Comparison of ENCODE assay signal across 10 mouse cellular contexts in the genomic region with DNA sequence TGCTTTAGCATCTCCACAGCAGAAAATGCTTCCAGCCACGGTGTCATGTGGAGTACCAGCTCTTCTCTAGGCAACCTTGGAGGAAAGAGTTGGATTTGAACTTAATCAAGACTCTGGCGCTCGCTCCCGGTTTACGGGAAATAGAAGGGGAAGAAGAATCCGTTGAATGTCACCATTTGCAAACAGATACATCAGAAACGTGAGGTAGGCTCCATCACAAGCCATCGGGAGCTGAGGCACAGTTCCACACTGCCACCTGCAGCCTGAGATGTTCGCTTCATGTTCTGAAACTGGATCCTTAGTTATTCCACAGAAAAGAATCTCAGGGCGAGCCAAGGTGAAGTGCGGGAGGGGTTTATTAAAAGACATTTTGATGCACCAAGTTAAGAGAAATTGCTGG.
A peak's percentile ranks its signal among the peaks of the same experiment; 100 is the strongest.
DNase-seq lines count a peak whose midpoint lies in the region; ATAC-seq and TF ChIP-seq lines count a peak whose summit lies in the region.
"Had no signal": no experiment of that assay in that cellular context is flagged by ENCODE, and none has a peak within 500 bp of the region (broad histone marks: within the 10 kb centered on the region; RNA-seq: fewer than 3 reads in every experiment).

No protein-coding gene starts in this region.

- H3K27ac ChIP-seq in midbrain, postnatal 0 days (ENCODE audit: low read depth, low read length): no peak overlapping the region
- H3K27ac ChIP-seq in midbrain, embryonic 16.5 days (ENCODE audit: low read length): no peak overlapping the region
- H3K27ac ChIP-seq in left cerebral cortex, adult 2 months: no peak overlapping the region
- H3K27ac ChIP-seq: forebrain, embryonic 15.5 days; neural tube, embryonic 12.5 days had no signal

- H3K9me3 ChIP-seq in midbrain, postnatal 0 days (ENCODE audit: low read length): no peaks in the 10 kb centered on the region
- H3K9me3 ChIP-seq in midbrain, embryonic 16.5 days (replicated peaks; ENCODE audit: control insufficient read depth, low read length, poor library complexity, severe bottlenecking): no peaks in the 10 kb centered on the region
- H3K9me3 ChIP-seq: forebrain, embryonic 15.5 days; neural tube, embryonic 12.5 days had no signal

- peak; percentile 80 for TF ChIP-seq CTCF in midbrain, postnatal 0 days (IDR thresholded peaks at IDR 0.05)
- TF ChIP-seq CTCF in left cerebral cortex, adult 2 months (IDR thresholded peaks at IDR 0.05): peak; percentile 69

- H3K4me1 ChIP-seq in midbrain, postnatal 0 days (ENCODE audit: insufficient read depth, low read length): no peaks in the 10 kb centered on the region
- peaks cover 3% of the 10 kb centered on the region; the same call in 1 of the 2 replicates for H3K4me1 ChIP-seq in midbrain, embryonic 16.5 days (ENCODE audit: control insufficient read depth, insufficient read depth, low read length)

- H3K36me3 ChIP-seq in midbrain, postnatal 0 days (ENCODE audit: insufficient read depth, low read length): no peaks in the 10 kb centered on the region
- no peaks in the 10 kb centered on the region for H3K36me3 ChIP-seq in midbrain, embryonic 16.5 days (ENCODE audit: control insufficient read depth, insufficient read depth, low read length)
- H3K36me3 ChIP-seq: forebrain, embryonic 15.5 days; neural tube, embryonic 12.5 days had no signal

- WGBS in midbrain, postnatal 0 days: 54% methylated on average over 11 of the region's 11 CpGs
- 54% methylated on average over 11 of the region's 11 CpGs for WGBS in midbrain, embryonic 16.5 days

- intact Hi-C loops in left cerebral cortex, adult 2 months (cut with DNase I): loop anchor here (5.0 to 10.0 kb wide), 3 partner anchors 220 to 1018 kb away; no protein-coding TSS in a partner anchor

- ATAC-seq in midbrain, postnatal 0 days (ENCODE audit: low FRiP score): no peak
- ATAC-seq in midbrain, embryonic 16.5 days: no peak
- ATAC-seq in CD4-positive, CD25-positive, alpha-beta regulatory T cell, adult 4 months: no peak
- ATAC-seq: forebrain, embryonic 15.5 days had no signal

- peak; percentile 2 for DNase-seq in cerebellum, adult 8-10 months
- DNase-seq in cerebellum, adult 11-12 months: no peak
- DNase-seq in midbrain, postnatal 0 days (ENCODE audit: low spot score): peak; percentile 72
- peak; percentile 55 to 64 for DNase-seq in left cerebral cortex, adult 2 months (ENCODE audit: extremely low spot score in 1 of 2, low spot score in 2 of 2)
- DNase-seq in telencephalon, adult 2 months (ENCODE audit: low read depth, low spot score): peak; percentile 12
- DNase-seq in spleen, postnatal 14 days (ENCODE audit: low spot score in 2 of 2): no peak

- no peak overlapping the region for H3K4me3 ChIP-seq in midbrain, postnatal 0 days (ENCODE audit: low read depth, low read length)
- H3K4me3 ChIP-seq in midbrain, embryonic 16.5 days (ENCODE audit: low read depth, low read length): no peak overlapping the region
- H3K4me3 ChIP-seq in left cerebral cortex, adult 2 months: peak overlapping the region; percentile 19; the same call in 1 of the 2 replicates
- H3K4me3 ChIP-seq: forebrain, embryonic 15.5 days; neural tube, embryonic 12.5 days had no signal

- no peak overlapping the region for H3K9ac ChIP-seq in midbrain, postnatal 0 days (replicated peaks; ENCODE audit: low read length, poor library complexity, severe bottlenecking)
- no peak overlapping the region for H3K9ac ChIP-seq in midbrain, embryonic 16.5 days (ENCODE audit: low read depth, low read length)
- H3K9ac ChIP-seq: forebrain, embryonic 15.5 days; neural tube, embryonic 12.5 days had no signal

- no peaks in the 10 kb centered on the region for H3K27me3 ChIP-seq in midbrain, postnatal 0 days (ENCODE audit: insufficient read depth, low read length)
- H3K27me3 ChIP-seq in midbrain, embryonic 16.5 days (ENCODE audit: control insufficient read depth, insufficient read depth, low read depth, low read length): no peaks in the 10 kb centered on the region
- H3K27me3 ChIP-seq: forebrain, embryonic 15.5 days; neural tube, embryonic 12.5 days had no signal

- H3K4me2 ChIP-seq in midbrain, postnatal 0 days (ENCODE audit: low read depth, low read length, poor library complexity, severe bottlenecking): no peak overlapping the region
- H3K4me2 ChIP-seq in midbrain, embryonic 16.5 days (ENCODE audit: low read length): no peak overlapping the region
- H3K4me2 ChIP-seq: forebrain, embryonic 15.5 days; neural tube, embryonic 12.5 days had no signal

Comparison
In these comparisons a context has a peak if more than half of its experiments do, and no peak if none do; other contexts are left out.
1. DNase-seq: peak in cerebellum, adult 8-10 months (single experiment), midbrain, postnatal 0 days (single experiment), left cerebral cortex, adult 2 months (2 of 2) and telencephalon, adult 2 months (single experiment); none in cerebellum, adult 11-12 months (single experiment) and spleen, postnatal 14 days (0 of 2).